Mouse (Mus musculus) adrenal gland, postnatal 14 days (tissue): ENCODE data around the gene Wnt5b. TPM values are rescaled to one million over a fixed set of nuclear protein-coding genes. Genes with fewer than 3 reads are reported as not detected.
A peak's percentile ranks its signal among the peaks of the same experiment; 100 is the strongest.

Experiments used
- DNase-seq: peaks from one replicate; pipeline ENCODE4 v3.0.0; 2021; ENCODE audit warnings: mixed read lengths
- total RNA-seq: library from RNA; stranded (reverse); gene quantifications from 2 replicates; pipeline ENCODE4 v1.2.3, GENCODE M21; 2021

The Wnt5b gene
- total RNA-seq, 1 experiment from 2014 or later = 2.6 TPM

DNA sequence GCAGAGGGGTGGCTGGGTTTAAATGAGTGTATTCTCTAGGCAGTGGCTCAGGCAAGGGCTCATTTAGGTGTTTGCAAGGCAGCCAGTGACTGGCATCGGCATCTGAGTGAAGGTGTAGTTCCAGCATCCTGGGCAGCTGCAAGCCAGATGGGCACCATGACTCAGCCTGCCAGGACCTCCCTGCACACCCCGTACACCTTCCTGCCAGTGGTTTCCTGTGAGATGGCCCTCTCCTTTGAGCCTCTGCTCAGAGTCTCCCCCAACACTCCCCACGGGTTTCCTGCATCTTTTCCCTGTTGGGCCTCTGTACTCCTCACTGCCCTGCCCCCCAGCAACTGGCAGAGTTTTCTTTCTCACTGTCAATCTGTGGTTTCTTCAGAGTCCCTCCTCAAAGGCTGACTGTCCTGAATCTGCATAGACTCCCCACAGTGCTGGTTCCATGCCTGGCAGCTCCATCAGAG lies 22.2 kb downstream of the Wnt5b start:
- no peak for DNase-seq

DNA sequence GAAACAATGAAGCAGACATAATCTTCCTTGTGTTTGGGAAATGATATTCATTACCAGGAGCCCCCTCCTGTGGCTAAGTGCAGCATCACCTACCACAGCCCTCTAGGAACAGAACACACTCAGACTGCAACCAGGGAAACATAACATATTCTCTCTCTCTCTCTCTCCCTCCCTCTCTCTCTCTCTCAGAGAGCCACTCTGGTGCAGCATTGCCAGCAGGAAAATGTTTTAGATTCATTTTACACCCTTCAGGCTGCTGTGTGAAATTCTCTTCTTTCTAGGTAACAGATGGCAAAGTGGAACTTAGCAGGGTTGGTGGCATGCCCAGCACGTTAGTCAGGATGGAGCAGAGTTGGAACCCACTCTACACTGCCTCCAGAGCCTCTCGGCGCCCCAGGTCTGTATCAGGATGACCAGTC lies 22.7 kb downstream of the Wnt5b start:
- no peak for DNase-seq

DNA sequence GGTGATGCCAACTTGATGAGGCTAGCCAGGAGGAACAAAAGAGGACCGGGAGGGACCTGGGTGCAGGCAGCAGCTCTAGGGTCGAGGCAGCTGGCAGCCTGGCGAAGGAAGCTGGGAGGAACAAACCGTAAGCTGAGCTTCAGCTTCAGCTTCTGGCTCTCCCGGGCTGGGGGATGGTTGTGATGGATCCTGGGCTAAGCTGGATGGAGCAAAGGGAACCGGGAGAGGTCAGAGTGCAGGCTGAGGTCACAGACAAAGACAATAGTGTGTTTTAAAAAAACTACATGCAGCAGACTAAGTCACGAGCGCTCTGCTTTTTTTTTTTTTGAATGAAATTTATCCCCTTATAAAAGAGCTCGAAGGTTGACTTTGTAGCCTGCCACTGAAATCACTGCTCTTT lies 23.4 kb downstream of the Wnt5b start:
- DNase-seq = peak; percentile 19

DNA sequence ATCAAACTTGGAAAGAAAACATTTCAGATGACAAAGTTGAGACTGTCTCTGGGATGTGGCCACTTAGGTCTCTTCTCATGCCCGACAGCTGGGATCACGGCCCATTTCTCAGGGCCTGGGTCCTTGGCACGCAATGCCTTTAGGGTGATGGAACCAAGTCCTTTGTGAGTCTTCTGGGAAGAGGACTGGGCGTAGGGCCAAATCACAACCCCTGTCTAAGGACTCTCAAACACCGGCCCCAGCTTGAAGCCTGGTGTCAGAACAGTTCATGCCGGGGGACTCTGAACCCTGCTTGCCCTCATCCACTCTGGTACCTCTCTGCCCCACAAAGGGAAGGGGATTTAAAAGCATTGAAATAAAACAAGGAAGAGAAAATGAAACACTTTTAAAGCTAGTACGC lies 30.1 kb downstream of the Wnt5b start:
- DNase-seq = no peak

DNA sequence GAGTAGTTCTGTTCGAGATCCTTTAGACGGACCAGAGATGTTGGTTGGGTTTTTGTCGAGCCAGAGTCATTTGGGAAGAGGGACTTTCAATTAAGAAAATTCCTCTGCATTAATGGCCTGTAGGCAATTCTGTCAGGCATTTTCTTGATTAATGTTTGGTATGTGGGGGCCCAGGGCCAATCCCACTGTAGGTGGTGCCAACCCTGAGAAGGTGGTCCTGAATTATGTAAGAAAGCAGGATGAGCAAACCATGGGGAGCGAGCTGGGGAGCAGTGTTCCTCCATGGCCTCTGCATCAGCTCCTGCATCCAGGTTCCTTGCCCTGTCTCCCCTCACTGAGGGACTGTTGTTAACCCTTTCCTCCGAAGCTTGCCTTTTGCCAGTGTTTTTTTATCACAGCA lies 30.7 kb downstream of the Wnt5b start:
- DNase-seq = no peak

DNA sequence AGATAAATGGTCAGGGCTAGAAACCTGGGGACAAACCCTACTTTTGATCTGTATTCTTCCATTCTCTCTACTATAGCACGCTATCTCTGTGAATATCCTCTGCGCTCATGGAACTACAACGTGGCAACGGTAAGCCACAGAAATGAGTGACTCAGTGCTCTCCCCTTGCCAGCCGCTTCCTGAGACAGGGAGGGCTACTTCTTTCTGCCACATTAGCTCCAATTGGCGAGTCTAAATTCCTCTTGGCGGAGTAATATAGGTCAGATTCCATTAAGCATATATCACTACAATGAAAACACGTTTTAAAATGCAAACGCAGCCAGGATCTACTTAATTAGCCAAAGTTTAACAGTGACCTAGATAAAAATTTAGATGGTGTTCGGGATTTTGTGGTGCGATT lies 31.4 kb downstream of the Wnt5b start:
- DNase-seq = no peak

DNA sequence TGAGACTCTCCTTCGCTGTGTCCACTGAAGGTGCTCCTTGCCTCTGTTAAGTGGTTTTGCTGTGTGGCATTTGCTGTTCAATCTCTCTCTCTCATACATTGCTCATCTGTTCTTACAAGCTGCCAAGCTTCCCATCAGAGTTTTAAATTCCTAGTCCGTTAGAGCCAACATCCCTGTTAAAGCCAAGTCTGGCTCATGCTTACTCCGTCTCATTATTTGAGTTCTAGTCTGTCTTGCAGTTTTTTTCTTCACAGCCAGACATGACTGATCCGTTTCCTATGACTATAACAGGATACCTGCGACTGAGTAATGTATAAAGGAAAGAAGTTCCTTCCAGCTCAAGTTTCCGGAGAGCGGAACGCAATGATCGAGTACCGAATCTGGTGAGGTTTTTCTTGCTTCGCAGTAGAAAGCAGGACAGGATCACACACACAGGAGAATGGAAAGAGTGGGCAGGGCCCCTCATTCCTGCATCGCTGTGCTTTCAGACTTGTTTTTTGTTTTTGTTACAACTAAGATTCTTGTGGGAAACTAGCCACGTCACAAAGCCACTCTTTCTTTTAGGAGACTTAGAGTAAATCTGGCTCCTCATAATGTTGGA lies 34.6 kb downstream of the Wnt5b start:
- no peak for DNase-seq

DNA sequence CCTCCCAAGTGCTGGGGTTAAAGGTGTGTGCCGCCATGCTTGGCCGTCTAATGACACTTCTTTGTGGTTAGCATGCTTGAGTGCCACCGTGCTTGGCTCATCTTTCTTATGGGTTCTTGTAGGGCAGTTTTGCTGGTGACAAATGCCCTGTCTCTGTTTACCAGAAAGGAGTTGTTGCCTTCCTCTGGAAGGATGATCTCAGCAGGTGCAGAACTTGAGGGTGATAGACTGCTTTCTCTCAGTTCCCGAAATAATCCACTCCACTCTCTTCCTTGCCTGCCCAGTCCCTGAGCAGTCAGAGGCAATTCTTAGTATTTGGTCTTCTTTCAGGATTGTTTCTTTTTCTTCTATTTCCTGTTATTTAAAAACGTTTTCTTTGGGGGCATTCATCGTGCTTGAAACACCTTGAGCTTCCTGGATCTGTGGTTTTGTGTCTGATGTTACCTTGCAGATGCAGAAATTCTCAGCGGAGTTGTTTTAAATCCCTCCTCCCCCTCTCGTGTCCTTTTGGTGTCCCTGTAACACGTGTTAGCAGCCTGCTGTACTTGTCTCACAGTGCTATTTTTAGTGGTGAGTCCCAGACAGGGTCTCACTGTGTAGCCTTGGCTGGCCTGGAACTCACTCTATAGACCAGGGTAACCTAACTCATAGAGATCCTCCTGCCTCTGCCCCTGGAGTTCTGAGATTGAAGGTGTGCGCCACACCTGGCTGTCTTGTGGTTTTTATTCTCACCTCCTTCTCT lies 35.3 kb downstream of the Wnt5b start:
- no peak for DNase-seq

DNA sequence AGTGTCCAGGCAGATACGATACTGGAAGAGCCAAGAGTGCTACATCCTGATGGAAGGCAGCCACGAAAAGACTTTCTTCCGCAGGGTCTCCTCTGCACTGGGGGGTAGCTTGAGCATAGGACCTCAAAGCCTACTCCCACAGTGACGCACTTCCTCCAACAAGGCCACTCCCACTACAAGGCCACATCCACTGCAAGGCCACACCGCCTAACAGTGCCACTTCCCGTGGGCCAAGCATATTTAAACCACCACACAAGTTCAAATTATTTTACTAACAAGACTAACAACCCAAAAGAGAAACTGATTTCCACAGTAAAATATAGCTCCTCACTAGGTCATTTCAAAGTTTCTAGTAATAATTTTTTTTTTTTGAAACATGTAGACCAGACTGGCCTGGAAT lies 35.9 kb downstream of the Wnt5b start:
- DNase-seq = no peak

DNA sequence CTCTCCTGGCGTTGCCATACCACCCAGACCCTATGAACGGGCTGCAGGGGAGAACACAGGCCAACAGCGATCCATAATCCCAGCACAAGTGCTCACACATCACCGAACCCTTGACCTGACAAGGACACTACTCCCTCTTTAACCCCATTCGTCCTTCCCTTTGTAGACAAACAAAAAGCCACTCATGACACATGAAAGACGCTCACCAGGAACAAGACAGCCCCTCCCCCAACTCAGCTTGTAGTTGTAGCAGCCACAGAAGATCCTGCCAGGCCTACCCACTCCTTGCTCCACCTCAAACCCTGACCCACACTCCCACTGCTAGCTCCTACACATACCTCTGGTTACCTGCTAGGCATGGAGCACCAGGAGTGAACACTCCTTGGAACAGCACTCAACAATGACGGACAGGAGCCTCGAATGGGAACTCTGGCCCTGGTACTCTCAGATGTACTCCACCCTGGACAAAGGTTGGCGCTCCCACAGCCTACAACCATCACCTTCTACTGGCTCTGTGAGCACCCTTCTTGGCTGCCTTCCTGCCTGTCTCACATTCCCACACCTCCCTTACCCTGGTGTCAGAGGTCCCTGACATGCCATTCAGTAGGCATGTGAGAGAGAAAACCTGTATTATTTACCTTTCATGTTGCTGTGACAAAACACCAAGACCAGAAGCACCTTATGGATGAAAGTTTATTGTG lies 38.5 kb downstream of the Wnt5b start:
- no peak for DNase-seq

DNA sequence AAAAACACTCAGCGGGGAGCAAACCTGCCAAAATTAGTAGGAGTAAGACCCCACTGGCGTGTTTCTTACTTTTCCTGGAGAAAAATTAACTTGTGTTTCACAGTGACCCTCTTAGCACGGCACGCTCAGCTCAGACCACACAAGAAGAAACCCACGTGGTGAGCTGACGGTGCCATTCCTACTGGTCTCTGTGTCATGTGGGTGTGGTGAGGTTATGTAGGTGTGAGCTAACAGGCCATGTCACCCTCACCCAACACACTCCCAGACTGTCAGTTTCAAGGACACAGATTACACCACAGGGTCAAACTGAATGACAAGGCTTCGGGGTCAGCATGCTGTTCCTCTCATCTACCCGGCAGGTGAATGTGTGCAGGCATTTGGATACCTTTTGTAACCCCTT lies 39.4 kb downstream of the Wnt5b start:
- no peak for DNase-seq

DNA sequence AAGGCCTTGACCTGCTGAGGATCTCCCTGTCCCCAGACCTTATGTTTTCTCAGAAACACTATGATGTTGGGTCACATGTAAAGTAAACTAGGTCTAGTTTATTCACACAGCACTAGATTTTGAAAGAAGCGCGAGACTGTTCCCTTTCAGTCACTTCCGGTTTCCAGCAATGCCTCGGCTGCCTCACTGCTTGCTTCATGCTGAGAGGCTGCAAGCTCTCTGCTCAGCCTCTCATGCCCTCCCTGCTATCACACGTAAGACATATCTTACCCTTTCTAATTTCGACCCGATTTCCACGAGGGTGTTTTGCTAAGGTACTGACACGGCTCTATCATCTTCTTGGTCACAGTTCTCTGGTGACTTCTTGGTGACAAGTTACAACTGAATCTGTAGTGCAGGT lies 42.1 kb downstream of the Wnt5b start:
- no peak for DNase-seq

DNA sequence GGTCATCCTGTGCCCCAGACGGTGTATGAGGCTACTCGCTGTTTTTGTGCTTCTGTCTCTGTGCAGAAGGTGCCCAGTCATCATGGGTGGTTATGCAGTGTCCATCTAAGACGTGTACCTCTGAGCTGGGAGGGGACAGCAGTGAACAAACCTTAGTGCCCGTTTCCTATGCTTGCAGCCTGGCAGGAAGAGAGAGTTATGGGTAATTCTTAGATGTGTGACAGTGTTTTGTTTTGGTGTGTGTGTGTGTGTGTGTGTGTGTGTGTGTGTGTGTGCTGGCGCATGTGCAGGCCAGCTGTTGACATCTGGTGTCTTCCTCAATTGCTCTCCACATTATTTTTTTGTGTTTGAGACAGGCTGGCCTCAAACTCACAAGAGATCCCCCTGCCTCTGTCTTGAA lies 44.1 kb downstream of the Wnt5b start:
- DNase-seq = no peak

DNA sequence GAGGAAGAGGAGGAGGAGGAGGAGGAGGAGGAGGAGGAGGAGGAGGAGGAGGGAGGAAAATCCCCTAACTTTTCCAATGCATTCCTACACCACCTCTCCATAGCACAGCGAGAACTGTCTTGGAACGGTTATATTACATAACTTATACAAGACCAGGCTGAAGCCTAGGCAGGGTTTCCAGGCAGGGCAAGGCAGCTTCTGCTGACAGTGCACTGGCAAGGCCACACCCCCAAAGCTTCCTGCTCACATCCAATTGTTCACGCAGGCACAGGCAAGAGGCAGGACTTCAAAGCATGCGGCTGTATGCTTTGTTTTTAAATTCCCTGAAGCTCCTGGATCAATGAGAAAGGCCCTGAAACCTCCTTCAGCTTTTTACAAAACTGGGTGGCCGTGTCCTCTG lies 44.9 kb downstream of the Wnt5b start:
- DNase-seq = peak; percentile 75

DNA sequence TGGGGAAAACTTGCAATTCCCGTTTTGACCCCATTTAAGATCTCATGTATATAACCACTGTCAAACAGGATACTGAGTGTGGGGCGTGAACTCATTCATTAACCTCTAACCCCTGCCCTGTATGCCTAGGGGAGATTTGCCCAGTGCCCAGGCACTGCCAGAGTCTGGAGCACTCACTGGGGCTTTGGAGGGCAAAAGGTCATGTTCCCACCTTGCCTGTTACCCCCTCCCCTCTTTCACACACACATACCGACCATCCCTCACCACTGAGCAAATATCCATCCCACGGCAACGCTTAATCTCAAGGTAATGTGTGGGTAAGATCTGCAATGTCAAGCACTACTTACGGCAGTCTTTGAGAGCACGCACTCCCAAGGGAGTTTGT lies 51.5 kb downstream of the Wnt5b start:
- DNase-seq = no peak

DNA sequence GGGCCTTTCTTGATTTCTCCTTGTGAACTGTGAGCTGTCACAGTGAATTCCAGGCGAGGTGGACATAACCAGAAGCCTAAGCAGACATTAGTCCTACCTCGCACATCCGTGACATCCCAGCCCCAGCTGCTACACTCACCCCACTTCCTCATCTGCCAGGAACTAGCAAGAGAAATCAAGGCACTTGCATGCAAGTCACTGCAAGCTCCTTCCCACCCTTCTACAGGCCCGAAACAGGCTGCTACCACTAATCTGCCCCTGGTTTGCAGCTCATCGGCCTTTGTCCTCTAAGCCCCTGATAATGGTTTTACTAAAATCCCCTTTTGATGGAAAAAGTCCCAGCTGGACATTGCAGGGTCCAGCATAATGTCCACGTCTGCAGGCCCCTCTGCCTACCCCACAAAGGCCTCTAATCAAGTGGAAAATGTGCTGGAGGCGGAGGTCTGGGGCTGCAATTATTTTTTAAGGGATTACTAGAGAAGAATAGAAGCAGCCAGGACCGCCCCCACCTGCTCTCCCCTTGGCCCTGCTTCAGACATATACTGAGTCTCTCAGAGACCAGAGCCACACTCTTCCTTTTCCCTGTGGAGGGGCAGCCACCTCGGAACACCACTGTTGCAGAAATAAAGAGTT lies 52.0 kb downstream of the Wnt5b start:
- DNase-seq = no peak

DNA sequence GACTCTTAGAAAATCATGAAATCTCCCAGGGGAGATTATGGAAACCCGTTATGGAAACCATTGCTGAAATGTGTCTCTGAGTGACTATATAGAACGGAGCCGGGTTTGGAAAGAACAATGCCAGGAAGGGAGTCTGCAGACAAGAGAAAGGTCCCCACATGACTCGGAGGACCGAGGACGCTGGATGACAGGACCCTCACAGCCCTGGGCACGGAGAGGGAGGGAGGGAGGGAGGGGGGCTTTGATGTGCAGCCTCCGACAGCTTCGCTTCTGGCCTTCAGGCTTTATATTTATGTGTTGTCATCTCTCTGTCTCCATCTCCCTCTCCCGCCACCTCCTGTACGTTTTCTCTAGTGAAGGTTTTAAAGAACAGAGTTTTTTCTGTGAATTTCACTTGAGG lies 53.1 kb downstream of the Wnt5b start:
- no peak for DNase-seq

DNA sequence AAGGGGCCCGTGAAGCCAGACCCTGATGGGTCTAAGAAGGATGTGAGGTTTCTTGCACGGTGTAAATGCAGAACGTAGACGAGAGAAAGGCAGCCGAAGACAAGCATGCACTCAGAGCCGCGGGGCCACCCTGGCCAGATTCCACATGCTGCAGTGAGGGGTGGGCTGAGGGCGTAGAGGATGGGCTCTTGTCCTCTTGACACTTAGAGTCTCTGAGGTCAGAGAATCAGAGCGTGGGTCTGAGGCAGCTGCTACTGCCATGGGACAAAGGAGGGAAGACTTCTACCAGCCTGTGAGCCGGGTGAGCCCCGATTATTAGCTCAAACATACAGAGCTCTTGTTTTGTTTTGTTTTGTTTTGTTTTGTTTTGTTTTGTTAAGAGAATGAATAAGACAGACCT lies 53.6 kb downstream of the Wnt5b start:
- no peak for DNase-seq

DNA sequence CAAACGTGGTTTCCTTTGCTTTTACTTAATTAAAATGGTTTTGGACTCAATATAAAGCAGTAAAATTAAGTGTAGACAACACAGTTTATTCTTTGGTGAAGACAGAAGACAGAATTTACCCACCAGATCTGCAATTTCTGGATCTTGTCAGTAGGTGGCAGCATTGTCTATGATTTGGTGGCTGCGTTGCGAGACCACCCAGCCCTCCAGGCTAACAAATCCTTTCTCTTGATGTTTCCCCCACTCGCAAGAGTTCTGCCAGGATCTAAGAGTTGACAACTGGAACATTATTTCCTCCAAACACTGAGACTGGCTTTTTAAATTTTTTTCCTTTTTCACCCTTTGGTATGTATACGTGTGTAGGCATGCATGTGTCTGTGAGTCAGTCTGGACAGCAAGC lies 54.4 kb downstream of the Wnt5b start:
- peak; percentile 41 for DNase-seq

DNA sequence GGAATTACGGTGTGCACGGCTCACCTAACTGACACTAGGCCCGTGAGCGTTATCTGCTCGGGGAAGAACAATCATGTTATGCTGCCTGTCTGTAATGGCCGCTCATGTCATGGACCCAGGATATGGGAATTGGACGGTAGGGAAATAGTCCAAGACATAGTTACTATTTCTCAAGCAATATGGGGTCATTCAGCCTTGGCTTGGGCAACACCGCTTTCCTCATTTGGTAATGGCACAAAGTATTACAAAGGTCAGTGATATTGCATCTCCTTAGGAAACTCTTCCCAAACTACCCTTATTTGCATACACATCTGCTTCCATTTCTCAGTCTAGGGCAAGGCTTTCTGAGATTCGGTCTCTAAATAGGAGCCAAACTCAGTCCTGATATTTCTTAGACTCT lies 56.5 kb downstream of the Wnt5b start:
- peak; percentile 49 for DNase-seq

DNA sequence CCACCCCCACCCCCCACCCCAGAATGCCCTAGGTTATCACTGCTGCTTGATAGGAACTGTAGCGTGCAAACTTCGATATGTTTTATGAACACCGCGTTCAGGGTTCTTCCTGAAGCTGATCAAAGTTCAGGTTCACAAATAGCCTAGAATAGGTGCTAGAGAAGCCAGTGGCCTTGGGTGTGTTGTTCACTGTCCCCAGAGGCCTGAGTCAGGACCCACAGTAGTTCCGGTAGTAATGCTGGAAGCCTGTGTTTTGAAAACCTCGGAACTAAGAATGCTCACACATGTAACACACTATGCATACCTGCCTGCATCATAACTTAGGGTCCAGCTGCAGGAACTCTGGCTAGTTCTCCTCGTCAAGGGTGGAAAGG lies 57.1 kb downstream of the Wnt5b start:
- DNase-seq = peak; percentile 43

DNA sequence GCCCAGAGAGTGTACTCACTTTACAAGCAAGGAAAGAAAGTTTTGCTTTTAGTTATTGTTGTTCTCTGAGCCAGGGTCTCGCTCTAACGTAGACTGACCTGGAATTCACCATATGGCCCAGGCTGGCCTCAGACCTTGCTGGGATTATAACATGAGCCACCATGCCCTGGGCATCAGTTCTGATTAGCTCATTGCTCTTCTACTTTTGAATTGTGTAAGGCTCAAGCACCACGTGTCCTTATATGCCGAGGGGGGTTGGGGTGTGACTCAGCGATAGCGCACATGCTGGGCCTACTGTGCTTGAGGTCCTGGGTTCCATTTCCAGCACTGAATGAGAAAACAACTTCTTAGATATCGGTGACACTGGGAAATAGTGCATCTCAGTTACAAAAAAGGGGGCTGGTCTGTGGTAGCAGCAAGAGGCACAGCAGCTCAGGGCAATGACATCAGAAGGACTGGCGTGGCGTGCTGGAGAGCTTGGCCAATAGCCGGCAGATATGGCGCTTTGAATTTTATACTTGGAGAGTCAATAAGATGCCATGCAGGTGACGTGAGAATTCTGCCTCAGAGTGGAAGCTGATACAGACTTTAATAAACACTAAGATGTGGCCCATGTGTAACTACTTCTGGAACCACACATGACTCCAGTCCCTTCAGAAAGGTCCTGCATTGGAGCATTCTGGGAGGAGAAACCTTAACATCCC lies 57.6 kb downstream of the Wnt5b start:
- DNase-seq = peak; percentile 40

DNA sequence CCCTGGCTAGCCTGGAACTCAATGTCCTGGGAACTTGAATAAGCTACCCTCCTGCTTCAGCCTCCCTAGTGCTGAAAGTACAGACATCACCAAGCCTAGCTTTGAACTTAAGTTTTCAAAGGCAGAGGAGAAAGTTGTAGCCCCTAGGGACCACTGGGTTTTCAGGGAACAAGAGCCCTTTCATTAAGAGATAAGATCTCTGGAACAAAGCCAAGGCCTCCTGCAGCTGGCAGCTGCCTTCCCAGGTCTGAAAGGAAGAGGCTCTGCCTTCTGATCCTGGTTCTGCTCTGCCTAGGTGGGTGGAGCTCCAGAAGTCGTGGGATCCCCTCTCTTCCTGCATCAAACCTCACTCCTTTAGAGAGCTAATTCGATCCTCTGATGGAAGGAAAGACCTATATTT lies 58.7 kb downstream of the Wnt5b start:
- peak; percentile 52 for DNase-seq
